Mouse (Mus musculus) forebrain, embryonic 12.5 days (tissue): ENCODE results near the gene Olfr998. TPM values are rescaled to one million over a fixed set of nuclear protein-coding genes. Genes with fewer than 3 reads are reported as not detected.
A peak's percentile ranks its signal among the peaks of the same experiment; 100 is the strongest.
"Not testable (repeated sequence)": the region's sequence is repeated elsewhere in the genome, so short reads cannot be mapped to it uniquely, and the experiment has no call there.

Source experiments
- ATAC-seq: fragments of 200-750 bp; cut with Nextera tagmentation; 2 replicates; pipeline ENCODE4 v1.8.0; 2017; ENCODE audit warnings: moderate TSS enrichment; ENCODE audit not compliant: low FRiP score
- H3K27ac ChIP-seq: fragments of 300-500 bp; sonication (generic); 2 replicates; pipeline ENCODE4 v1.5.1; 2016; ENCODE audit warnings: mild to moderate bottlenecking
- H3K27me3 ChIP-seq: fragments of 300-500 bp; sonication (generic); 2 replicates; pipeline ENCODE4 v1.6.1; 2016; ENCODE audit warnings: mild to moderate bottlenecking
- H3K36me3 ChIP-seq: fragments of 300-500 bp; sonication (generic); replicated peaks from 2 replicates; pipeline ENCODE4 v1.6.1; 2016; ENCODE audit warnings: mild to moderate bottlenecking
- H3K4me1 ChIP-seq: fragments of 300-500 bp; sonication (generic); 2 replicates; pipeline ENCODE4 v1.6.1; 2016
- H3K4me2 ChIP-seq: fragments of 300-500 bp; sonication (generic); 2 replicates; pipeline ENCODE4 v1.6.1; 2016; ENCODE audit warnings: mild to moderate bottlenecking, moderate library complexity
- H3K4me3 ChIP-seq: fragments of 300-500 bp; sonication (generic); replicated peaks from 2 replicates; pipeline ENCODE4 v1.5.1; 2016; ENCODE audit warnings: mild to moderate bottlenecking
- H3K9ac ChIP-seq: fragments of 300-500 bp; sonication (generic); 2 replicates; pipeline ENCODE4 v1.6.1; 2016; ENCODE audit warnings: mild to moderate bottlenecking
- H3K9me3 ChIP-seq: fragments of 300-500 bp; sonication (generic); 2 replicates; pipeline ENCODE4 v1.6.1; 2016
- WGBS: fragments of 180-500 bp; shearing (Covaris S2); methylation state at CpG from one replicate; pipeline ENCODE4 v1.1.7; 2016; 5-methylcytosine and 5-hydroxymethylcytosine counted together
- polyA plus RNA-seq: library from polyadenylated mRNA; unstranded; fragments of >200 nt; fragmentation: Nextera tagmentation; extraction: Ambion mirVana; gene quantifications from 2 replicates; pipeline ENCODE4 v1.2.1, GENCODE M21; 2016

Gene Olfr998
- polyA plus RNA-seq: not detected in 2 replicates

DNA sequence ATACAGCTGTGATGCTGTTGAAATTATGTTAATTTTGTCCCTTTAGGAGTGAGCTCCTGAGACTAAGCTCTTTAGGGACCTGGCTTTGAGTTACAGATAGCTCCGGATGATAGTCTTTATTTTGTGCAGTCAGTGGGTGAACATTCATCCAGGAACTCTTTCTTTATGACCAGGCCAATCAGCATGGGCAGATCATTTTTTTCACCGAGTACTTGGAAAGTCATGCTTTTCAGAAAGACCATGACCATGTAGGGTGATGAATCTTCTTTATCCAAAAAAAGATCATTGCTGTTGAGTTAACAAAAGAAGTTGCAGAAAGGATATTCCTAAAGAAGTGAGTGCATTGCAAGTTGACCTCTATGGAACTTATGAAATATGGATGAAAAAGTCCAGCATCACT, at the start of gene Olfr998:
Gene Olfr998, plus strand, starts transcription at position 301 of the 400 bp plus-strand sequence.
- not testable (repeated sequence) for H3K4me2 ChIP-seq, H3K4me3 ChIP-seq, H3K9me3 ChIP-seq, H3K9ac ChIP-seq, H3K4me1 ChIP-seq, H3K27me3 ChIP-seq, H3K36me3 ChIP-seq, ATAC-seq, H3K27ac ChIP-seq
- 94% methylated on average over 2 of the region's 2 CpGs for WGBS

DNA sequence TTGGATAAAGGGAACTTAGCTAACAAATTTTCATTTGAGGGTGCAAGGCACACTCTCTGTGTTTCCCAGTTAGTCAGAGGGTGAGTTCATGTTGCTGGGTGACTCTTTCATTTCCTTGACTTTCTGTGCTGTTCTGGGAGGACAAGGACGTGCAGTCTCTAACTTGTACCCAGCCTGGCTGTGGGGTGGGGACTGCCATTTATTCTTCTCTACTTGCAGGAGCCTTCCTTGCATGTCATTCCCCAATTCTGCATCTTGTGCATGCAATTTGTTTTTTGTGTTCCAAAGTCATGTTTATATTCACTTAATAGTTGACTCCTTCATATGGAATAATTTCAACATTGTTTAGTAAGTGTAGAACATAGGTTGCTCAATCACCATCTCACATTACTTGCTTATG, 33.9 kb upstream of the Olfr998 start:
- 75% methylated on average over 1 of the region's 1 CpGs for WGBS
- ATAC-seq: no peak

GRCm38 (mm10) chr2:85560226-85560625, 28.5 kb upstream of the Olfr998 start:
- no peak for ATAC-seq
- WGBS: 79% methylated on average over 4 of the region's 4 CpGs
- no peak overlapping the region for H3K4me2 ChIP-seq
- no peaks in the 10 kb centered on the region for H3K36me3 ChIP-seq
- no peaks in the 10 kb centered on the region for H3K4me1 ChIP-seq
- no peaks in the 10 kb centered on the region for H3K27me3 ChIP-seq
- H3K27ac ChIP-seq: no peak overlapping the region
- no peaks in the 10 kb centered on the region for H3K9me3 ChIP-seq
- no peak overlapping the region for H3K4me3 ChIP-seq
- no peak overlapping the region for H3K9ac ChIP-seq

More for the DNA sequence above, 33.9 kb upstream of the Olfr998 start:
- Histone ChIP-seq H3K4me3 (no peak overlapping the region), H3K9ac (no peak overlapping the region), H3K4me2 (no peak overlapping the region), H3K9me3 (no peaks in the 10 kb centered on the region), H3K4me1 (no peaks in the 10 kb centered on the region), H3K27ac (no peak overlapping the region), H3K27me3 (no peaks in the 10 kb centered on the region), H3K36me3 (no peaks in the 10 kb centered on the region)

- peak; percentile 76 for ATAC-seq
- 19% methylated on average over 4 of the region's 4 CpGs for WGBS
- Histone ChIP-seq H3K27me3 (no peaks in the 10 kb centered on the region), H3K9me3 (no peaks in the 10 kb centered on the region), H3K4me1 (no peaks in the 10 kb centered on the region), H3K36me3 (no peaks in the 10 kb centered on the region), H3K27ac (no peak overlapping the region), H3K4me3 (no peak overlapping the region), H3K4me2 (no peak overlapping the region), H3K9ac (no peak overlapping the region)
These were observed 27.6 kb upstream of the Olfr998 start for GRCm38 (mm10) chr2:85561187-85561586.

DNA sequence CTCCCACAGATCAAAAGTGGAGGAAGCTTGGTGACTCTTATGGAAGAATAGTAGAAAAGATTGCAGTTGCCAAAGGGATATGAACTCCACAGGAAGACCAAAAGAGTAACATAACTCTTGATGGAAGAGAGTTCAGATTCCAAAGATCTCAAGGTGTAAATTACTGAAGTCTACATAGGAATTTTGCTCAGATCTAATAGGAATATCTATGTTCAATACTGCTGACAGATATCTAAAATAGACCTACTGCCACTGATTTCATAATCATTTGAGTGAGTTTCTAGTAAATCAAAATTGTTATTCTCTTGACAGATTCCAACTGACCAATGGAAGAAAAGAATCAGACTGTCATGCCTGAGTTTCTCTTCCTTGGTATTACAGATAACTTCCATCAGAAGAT, 9.8 kb upstream of the Olfr998 start, which contains the start of gene Olfr996:
Gene Olfr996, plus strand, starts transcription at position 301 of the 400 bp plus-strand sequence.
- no peaks in the 10 kb centered on the region for H3K36me3 ChIP-seq
- ATAC-seq: no peak
- no peaks in the 10 kb centered on the region for H3K27me3 ChIP-seq
- no peak within 1 kb of the TSS for H3K9ac ChIP-seq
- H3K4me2 ChIP-seq: no peak within 1 kb of the TSS
- H3K4me1 ChIP-seq: no peaks in the 10 kb centered on the region
- H3K9me3 ChIP-seq: no peaks in the 10 kb centered on the region
- H3K27ac ChIP-seq: no peak within 1 kb of the TSS
- no peak within 1 kb of the TSS for H3K4me3 ChIP-seq

GRCm38 (mm10) chr2:85611803-85612202, 23.1 kb downstream of the Olfr998 start, which contains the start of gene Olfr1000:
Gene Olfr1000 (minus strand): TSS chr2:85611903.
- no peak within 1 kb of the TSS for H3K27ac ChIP-seq
- no peak within 1 kb of the TSS for H3K9ac ChIP-seq
- H3K27me3 ChIP-seq: no peaks in the 10 kb centered on the region
- H3K4me2 ChIP-seq: no peak within 1 kb of the TSS
- no peaks in the 10 kb centered on the region for H3K4me1 ChIP-seq
- no peaks in the 10 kb centered on the region for H3K36me3 ChIP-seq
- WGBS: 88% methylated on average over 1 of the region's 1 CpGs
- no peak for ATAC-seq
- no peaks in the 10 kb centered on the region for H3K9me3 ChIP-seq
- no peak within 1 kb of the TSS for H3K4me3 ChIP-seq

Other genes with a start within 250 kb of the Olfr998 start
- not detected in 2 replicates for gene Olfr987, start 249.6 kb upstream of the Olfr998 start, polyA plus RNA-seq
- gene Olfr988, start 225.7 kb upstream of the Olfr998 start, polyA plus RNA-seq: not detected in 2 replicates
- not detected in 2 replicates for gene Olfr992, start 179.5 kb upstream of the Olfr998 start, polyA plus RNA-seq
- gene Olfr993, start 174.1 kb upstream of the Olfr998 start, polyA plus RNA-seq: not detected in 2 replicates
- gene Olfr994, start 152.5 kb upstream of the Olfr998 start, polyA plus RNA-seq: not detected in 2 replicates
- gene Olfr995, start 145.3 kb upstream of the Olfr998 start, polyA plus RNA-seq: not detected in 2 replicates
- not detected in 2 replicates for gene 4833423E24Rik, start 69.9 kb upstream of the Olfr998 start, polyA plus RNA-seq
- gene Olfr996, start 9.7 kb upstream of the Olfr998 start, polyA plus RNA-seq: not detected in 2 replicates
- gene Olfr1000, start 23.0 kb downstream of the Olfr998 start, polyA plus RNA-seq: not detected in 2 replicates
- not detected in 2 replicates for gene Olfr1002, start 61.8 kb downstream of the Olfr998 start, polyA plus RNA-seq
- gene Olfr154, start 75.5 kb downstream of the Olfr998 start, polyA plus RNA-seq: not detected in 2 replicates
- gene Olfr1006, start 89.8 kb downstream of the Olfr998 start, polyA plus RNA-seq: not detected in 2 replicates
- gene Olfr1008, start 100.5 kb downstream of the Olfr998 start, polyA plus RNA-seq: not detected in 2 replicates
- not detected in 2 replicates for gene Olfr1009, start 126.5 kb downstream of the Olfr998 start, polyA plus RNA-seq
- not detected in 2 replicates for gene Olfr1012, start 173.8 kb downstream of the Olfr998 start, polyA plus RNA-seq
- gene Olfr1013, start 178.2 kb downstream of the Olfr998 start, polyA plus RNA-seq: not detected in 2 replicates
- not detected in 2 replicates for gene Olfr1014, start 183.8 kb downstream of the Olfr998 start, polyA plus RNA-seq
- not detected in 2 replicates for gene Olfr1015, start 193.1 kb downstream of the Olfr998 start, polyA plus RNA-seq
- gene Olfr1016, start 213.6 kb downstream of the Olfr998 start, polyA plus RNA-seq: not detected in 2 replicates
- not detected in 2 replicates for gene Olfr1018, start 229.5 kb downstream of the Olfr998 start, polyA plus RNA-seq